Mouse (Mus musculus) macrophage (primary cell): ENCODE data around the gene Txndc15. TPM values are rescaled to one million over a fixed set of nuclear protein-coding genes. Genes with fewer than 3 reads are reported as not detected.

Source experiments
- H3K27ac ChIP-seq: fragments of 350-480 bp; formaldehyde crosslinking; 2 replicates; pipeline ENCODE4 v1.9.0; 2021
- H3K36me3 ChIP-seq: fragments of 350-480 bp; formaldehyde crosslinking; 2 replicates; pipeline ENCODE4 v1.9.0; 2021; ENCODE audit errors: inconsistent target
- H3K4me3 ChIP-seq: fragments of 350-480 bp; formaldehyde crosslinking; 2 replicates; pipeline ENCODE4 v1.9.0; 2021; ENCODE audit errors: inconsistent target
- H3K79me2 ChIP-seq: fragments of 350-480 bp; formaldehyde crosslinking; 2 replicates; pipeline ENCODE4 v1.9.0; 2021; ENCODE audit errors: inconsistent target
- WGBS: methylation state at CpG from one replicate; pipeline ENCODE4 v1.1.7; 2026; ENCODE audit warnings: inconsistent platforms; ENCODE audit not compliant: missing documents; 5-methylcytosine and 5-hydroxymethylcytosine counted together
- polyA plus RNA-seq: library from polyadenylated mRNA; stranded (reverse); fragments of 250-400 nt; gene quantifications from 3 replicates; pipeline ENCODE4 v1.2.4, GENCODE M21; 2018; ENCODE audit warnings: inconsistent platforms

Txndc15 gene
- polyA plus RNA-seq, 1 experiment from 2014 or later: 37.2 TPM

DNA sequence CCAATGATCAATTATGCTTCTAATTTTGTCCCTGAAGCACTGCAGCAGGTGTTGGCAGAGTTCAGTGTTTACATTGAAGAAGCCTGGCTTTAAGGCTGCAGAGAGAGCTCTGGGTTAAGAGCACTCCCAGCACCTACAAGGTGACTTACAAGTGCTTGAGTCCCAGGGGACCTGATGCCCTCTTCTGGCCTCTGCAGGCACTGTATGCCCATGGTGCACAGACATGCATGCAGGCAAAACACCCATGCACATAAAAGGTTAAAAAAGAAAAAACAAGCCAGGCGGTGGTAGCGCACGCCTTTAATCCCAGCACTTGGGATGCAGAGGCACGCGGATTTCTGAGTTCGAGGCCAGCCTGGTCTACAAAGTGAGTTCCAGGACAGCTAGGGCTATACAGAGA, 43.2 kb downstream of the Txndc15 start:
- H3K4me3 ChIP-seq: no peak overlapping the region
- no peaks in the 10 kb centered on the region for H3K79me2 ChIP-seq
- no peaks in the 10 kb centered on the region for H3K36me3 ChIP-seq
- 96% methylated on average over 6 of the region's 6 CpGs for WGBS
- no peak overlapping the region for H3K27ac ChIP-seq

DNA sequence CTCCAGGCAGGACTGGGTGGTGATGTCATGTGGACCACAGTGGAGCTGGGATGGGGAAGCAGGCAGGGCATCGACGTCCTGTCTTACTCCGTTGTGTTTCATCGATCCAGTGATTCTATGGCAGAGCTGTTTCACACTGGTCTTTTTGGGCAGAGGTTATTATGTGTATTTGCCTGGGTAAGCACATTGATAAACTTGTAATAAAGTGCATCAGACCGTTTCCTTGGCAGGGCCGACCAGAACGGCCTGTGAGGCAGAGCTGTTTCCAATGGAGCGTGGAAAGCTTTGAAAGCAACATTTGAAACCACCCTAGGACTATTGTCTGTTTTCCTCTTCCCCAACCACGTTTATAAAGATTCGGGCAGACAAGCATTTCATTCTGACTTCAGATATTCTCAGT, 46.1 kb downstream of the Txndc15 start:
- Histone ChIP-seq H3K4me3 (no peak overlapping the region), H3K27ac (no peak overlapping the region), H3K79me2 (no peaks in the 10 kb centered on the region), H3K36me3 (no peaks in the 10 kb centered on the region)
- 82% methylated on average over 10 of the region's 10 CpGs for whole genome bisulfite sequencing

DNA sequence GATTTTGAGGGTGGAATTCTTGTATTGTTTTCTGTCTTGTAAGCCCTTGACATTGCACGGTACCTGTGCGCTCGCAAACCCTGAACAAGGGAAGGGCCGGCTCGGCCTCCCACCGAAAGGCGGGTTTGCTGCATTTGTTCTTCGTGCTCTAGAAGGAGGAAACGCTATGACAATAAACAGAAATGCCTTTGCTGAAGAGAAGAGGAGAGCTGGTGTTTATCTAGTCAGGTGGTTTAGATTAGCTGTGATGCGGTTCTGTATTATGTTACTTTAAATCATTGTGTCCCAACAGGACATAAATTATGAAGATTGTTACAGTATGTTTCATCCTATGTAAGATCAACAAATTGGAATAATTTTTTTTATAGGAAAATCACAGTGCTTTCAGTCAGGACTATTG, 47.0 kb downstream of the Txndc15 start:
- no peaks in the 10 kb centered on the region for H3K79me2 ChIP-seq
- no peak overlapping the region for H3K27ac ChIP-seq
- WGBS: 94% methylated on average over 10 of the region's 10 CpGs
- no peaks in the 10 kb centered on the region for H3K36me3 ChIP-seq
- H3K4me3 ChIP-seq: no peak overlapping the region

DNA sequence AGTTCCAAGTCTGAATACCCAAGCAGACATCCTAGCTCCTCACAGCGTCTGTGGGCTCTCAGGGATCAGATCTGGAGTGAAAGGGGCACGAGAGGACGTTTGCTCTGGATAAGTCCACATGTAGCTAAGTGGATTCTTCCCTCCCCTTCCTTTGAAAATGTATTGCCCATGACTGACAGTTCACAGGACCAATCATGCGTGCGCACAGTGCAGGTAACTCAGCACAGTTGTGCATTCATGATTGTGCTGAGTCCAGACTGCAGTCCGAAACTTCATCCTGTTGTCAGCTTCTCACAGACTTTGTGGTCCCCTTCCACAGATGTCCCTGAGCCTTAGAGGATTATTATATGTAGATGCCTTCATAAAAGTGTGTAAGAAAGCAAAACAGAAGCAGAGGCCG, 59.9 kb downstream of the Txndc15 start:
- Histone ChIP-seq H3K36me3 (no peaks in the 10 kb centered on the region), H3K27ac (no peak overlapping the region), H3K4me3 (no peak overlapping the region), H3K79me2 (no peaks in the 10 kb centered on the region)
- WGBS: 92% methylated on average over 7 of the region's 7 CpGs

DNA sequence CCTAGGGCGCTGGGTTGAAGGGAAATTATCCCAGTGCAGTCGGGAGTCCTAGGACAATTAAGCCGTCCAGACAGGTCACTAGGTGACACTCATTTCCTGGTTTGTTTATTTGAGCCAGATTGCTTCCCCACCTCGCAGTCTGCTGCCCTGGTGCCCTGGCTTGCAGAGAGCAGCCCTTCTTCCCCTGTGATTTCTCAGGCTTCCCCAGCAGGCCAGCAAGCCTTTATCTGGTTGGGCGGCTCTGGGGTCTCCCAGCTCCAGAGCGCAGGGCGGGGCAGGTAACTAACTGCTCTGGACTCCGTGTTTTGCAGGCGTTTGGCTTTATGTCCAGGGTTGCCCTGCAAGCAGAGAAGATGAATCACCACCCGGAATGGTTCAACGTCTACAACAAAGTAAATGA, 60.6 kb downstream of the Txndc15 start:
- no peaks in the 10 kb centered on the region for H3K79me2 ChIP-seq
- H3K36me3 ChIP-seq: no peaks in the 10 kb centered on the region
- WGBS: 88% methylated on average over 11 of the region's 11 CpGs
- no peak overlapping the region for H3K27ac ChIP-seq
- H3K4me3 ChIP-seq: no peak overlapping the region

Other genes with a start within 250 kb of the Txndc15 start
- gene Dbn1, start 226.5 kb upstream of the Txndc15 start, polyA plus RNA-seq: 0.10 TPM in 1 of 3 replicates, not detected in the others
- 0.40 to 3.3 TPM (median 0.44 TPM) in 3 replicates for gene Pdlim7, start 201.0 kb upstream of the Txndc15 start, polyA plus RNA-seq
- gene Dok3, start 185.4 kb upstream of the Txndc15 start, polyA plus RNA-seq: 6.1 to 22.8 TPM (median 15.9 TPM) in 3 replicates
- 26.5 to 32.5 TPM (median 27.1 TPM) in 3 replicates for gene Ddx41, start 178.0 kb upstream of the Txndc15 start, polyA plus RNA-seq
- 11.7 to 25.1 TPM (median 12.9 TPM) in 3 replicates for gene Fam193b, start 143.5 kb upstream of the Txndc15 start, polyA plus RNA-seq
- gene Tmed9, start 140.9 kb upstream of the Txndc15 start, polyA plus RNA-seq: 100 to 185 TPM (median 135 TPM) in 3 replicates
- gene B4galt7, start 114.8 kb upstream of the Txndc15 start, polyA plus RNA-seq: 11.0 to 27.4 TPM (median 23.7 TPM) in 3 replicates
- gene Caml, start 91.6 kb upstream of the Txndc15 start, polyA plus RNA-seq: 34.6 to 38.5 TPM (median 35.0 TPM) in 3 replicates
- 30.1 to 38.6 TPM (median 34.6 TPM) in 3 replicates for gene Ddx46, start 79.6 kb upstream of the Txndc15 start, polyA plus RNA-seq
- 24.7 to 37.0 TPM (median 34.5 TPM) in 3 replicates for gene B230219D22Rik, start 21.5 kb upstream of the Txndc15 start, polyA plus RNA-seq
- gene Pcbd2, start 12.7 kb downstream of the Txndc15 start, polyA plus RNA-seq: 22.0 to 41.0 TPM (median 36.0 TPM) in 3 replicates
- gene Catsper3, start 69.9 kb downstream of the Txndc15 start, polyA plus RNA-seq: not detected in 3 replicates
- gene Pitx1, start 121.5 kb downstream of the Txndc15 start, polyA plus RNA-seq: not detected in 3 replicates